Mouse (Mus musculus): ENCODE data around the gene Acod1.

GRCm38 (mm10) chr14:103073825-103074224 is 27.0 kb downstream of the Acod1 start:
- TF ChIP-seq POLR2A (IDR thresholded peaks at IDR 0.05; ENCODE audit: low read depth, low read length) (no peak), CTCF (conservative IDR thresholded peaks at IDR 0.05; ENCODE audit: insufficient read depth, insufficient read length, low read depth, low read length) (no peak)

All from kidney, adult 2 months (tissue).